Mouse (Mus musculus): ENCODE results near the gene Sdccag8.

Sdccag8 gene

GRCm38 (mm10) chr1:177022751-177023150, 208.3 kb downstream of the Sdccag8 start:
- in situ Hi-C loops (cut with MboI; ENCODE audit: unreplicated experiment in 2 of 2) = no loop called here

GRCm38 (mm10) chr1:177027706-177028105, 213.2 kb downstream of the Sdccag8 start:
- in situ Hi-C loops (cut with MboI; ENCODE audit: unreplicated experiment in 2 of 2) = loop anchor here in 1 of 2 experiments (25.0 kb wide), 1 partner anchor 660 kb away; no protein-coding TSS in a partner anchor

DNA sequence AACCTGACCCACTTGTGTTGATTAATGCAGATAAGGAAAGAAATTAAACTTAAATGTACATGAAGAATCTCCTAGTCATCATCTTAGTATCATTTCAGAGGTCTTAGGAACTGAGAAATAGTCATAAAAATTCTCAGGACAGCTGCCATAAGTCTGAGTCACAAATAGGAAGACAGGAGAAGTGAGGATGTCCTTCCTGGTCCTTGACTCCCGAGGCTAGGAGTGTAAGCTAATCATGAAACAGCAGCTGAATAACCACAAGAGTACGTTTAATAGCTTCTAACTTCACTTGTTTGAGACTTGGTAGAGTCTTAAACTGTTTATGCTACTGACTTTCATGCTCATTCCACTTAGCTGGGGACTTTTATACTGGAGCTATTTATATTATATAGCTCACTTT, 214.6 kb downstream of the Sdccag8 start:
- in situ Hi-C loops (cut with MboI; ENCODE audit: unreplicated experiment in 2 of 2) = loop anchor here in 1 of 2 experiments (25.0 kb wide), 1 partner anchor 658 kb away; no protein-coding TSS in a partner anchor

- in situ Hi-C loops (cut with MboI; ENCODE audit: unreplicated experiment in 2 of 2) = loop anchor here in 1 of 2 experiments (25.0 kb wide), 1 partner anchor 657 kb away; no protein-coding TSS in a partner anchor
Measured at GRCm38 (mm10) chr1:177030669-177031068, 216.2 kb downstream of the Sdccag8 start.

DNA sequence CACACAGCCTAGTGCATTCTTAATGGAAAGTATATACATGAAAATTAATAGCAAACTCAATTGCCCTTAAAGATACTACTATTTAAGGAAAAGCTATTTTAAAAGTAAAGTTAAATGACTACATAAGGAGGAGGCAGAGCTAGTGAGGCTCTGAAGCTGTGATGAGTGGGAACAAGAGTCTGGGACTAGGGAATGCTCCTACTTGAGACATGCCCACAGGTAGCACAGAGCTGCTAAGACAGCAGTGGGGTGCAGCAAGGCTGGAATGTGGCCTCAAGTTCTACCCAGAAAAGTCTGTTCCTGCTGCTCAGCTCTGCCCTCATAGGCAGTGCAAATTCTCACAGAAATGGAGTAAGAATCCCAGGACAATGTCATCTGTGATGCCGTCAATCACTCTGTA, 216.7 kb downstream of the Sdccag8 start:
- in situ Hi-C loops (cut with MboI; ENCODE audit: unreplicated experiment in 2 of 2) = loop anchor here in 1 of 2 experiments (25.0 kb wide), 1 partner anchor 656 kb away; no protein-coding TSS in a partner anchor

DNA sequence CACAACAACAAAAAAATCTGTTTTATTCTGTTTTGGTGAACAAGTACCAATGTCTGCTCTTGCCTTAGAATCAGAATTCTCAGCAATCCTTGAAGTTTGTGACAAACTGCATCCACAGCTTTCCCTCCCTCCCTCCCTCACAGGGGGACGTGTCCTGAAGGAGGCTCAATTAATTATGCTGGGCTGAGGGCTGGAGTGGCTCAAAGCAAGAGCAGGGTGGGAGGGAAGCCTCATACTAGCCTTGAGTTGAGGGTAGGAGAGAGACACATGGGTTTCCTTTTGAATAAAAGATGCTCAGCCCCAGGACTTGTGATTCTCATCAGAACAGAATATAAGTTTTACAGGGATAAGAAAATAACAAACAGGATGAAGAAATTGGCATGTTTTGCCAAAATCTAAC, 217.8 kb downstream of the Sdccag8 start:
- in situ Hi-C loops (cut with MboI; ENCODE audit: unreplicated experiment in 2 of 2) = loop anchor here in 1 of 2 experiments (25.0 kb wide), 1 partner anchor 655 kb away; no protein-coding TSS in a partner anchor

DNA sequence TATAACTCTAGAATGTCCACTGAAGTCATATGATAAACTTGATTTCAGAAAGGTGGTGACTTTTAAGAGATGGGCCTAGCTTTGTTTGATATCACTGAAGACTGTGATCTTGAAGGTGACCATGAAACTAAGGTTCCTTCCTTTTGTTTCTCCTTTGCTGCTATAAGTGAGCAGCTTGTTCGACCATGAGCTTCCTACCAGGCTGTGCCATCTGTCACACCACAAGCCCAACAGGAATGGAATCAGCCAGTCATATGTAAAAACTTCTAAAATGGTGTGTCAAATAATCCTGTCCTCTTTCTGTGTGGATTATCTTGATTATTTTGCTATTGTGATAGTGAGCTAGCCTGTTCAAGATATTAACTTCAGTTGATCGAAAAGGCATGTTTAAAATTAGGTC, 221.0 kb downstream of the Sdccag8 start:
- in situ Hi-C loops (cut with MboI; ENCODE audit: unreplicated experiment in 2 of 2) = loop anchor here in 1 of 2 experiments (25.0 kb wide), 1 partner anchor 652 kb away; no protein-coding TSS in a partner anchor

DNA sequence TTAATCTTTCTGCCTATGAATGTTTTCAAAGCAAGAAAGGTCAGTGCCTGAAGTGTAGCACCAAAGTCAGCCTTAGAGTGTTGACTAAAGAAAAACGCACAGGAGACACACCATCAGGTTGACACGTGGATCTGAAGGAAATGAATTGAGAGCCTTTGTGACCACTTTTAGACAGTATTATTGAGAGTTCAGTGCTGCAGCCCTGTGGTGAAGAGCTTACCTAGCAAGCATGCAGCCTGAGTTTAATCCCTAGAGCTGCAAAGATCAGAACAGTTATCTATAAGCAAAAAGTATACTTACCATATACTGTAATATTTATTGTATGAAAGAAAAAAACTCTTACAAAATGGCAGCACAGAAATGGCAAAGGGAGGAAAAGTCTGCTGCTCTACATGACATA, 223.9 kb downstream of the Sdccag8 start:
- in situ Hi-C loops (cut with MboI; ENCODE audit: unreplicated experiment in 2 of 2) = loop anchor here in 1 of 2 experiments (25.0 kb wide), 1 partner anchor 649 kb away; no protein-coding TSS in a partner anchor

DNA sequence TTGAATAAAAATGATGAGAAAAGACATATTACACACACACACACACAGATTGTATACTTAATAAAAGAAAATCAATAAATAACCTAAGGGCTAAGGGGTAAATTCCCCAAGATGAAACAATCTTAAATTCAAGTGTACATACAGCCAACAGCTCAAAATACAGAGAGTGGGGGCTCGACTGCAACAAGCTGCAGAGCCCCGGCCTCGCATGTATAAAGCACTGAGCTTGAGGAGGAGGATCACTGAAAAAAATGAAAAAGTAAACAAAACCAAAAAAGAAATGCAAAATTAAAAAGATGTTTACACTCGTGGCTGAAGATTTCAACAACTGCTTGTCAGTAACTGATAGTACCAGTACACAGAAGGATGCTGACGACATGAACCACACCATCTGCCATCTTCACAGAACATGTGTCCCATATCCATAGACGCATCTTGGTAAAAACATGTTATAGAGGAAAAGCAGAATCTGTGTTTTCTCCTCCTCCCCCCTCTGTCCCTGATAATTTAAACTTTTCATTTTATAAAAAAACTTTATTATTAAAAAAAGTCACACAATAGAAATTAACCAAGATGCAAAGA, 224.7 kb downstream of the Sdccag8 start:
- in situ Hi-C loops (cut with MboI; ENCODE audit: unreplicated experiment in 2 of 2) = loop anchor here in 1 of 2 experiments (25.0 kb wide), 1 partner anchor 648 kb away; no protein-coding TSS in a partner anchor

GRCm38 (mm10) chr1:177040058-177040457, 225.6 kb downstream of the Sdccag8 start:
- in situ Hi-C loops (cut with MboI; ENCODE audit: unreplicated experiment in 2 of 2) = loop anchor here in 1 of 2 experiments (25.0 kb wide), 1 partner anchor 647 kb away; no protein-coding TSS in a partner anchor

- in situ Hi-C loops (cut with MboI; ENCODE audit: unreplicated experiment in 2 of 2) = loop anchor here in 1 of 2 experiments (25.0 kb wide), 1 partner anchor 641 kb away; no protein-coding TSS in a partner anchor
Measured at GRCm38 (mm10) chr1:177045885-177046284, 231.4 kb downstream of the Sdccag8 start.

- in situ Hi-C loops (cut with MboI; ENCODE audit: unreplicated experiment in 2 of 2) = loop anchor here in 1 of 2 experiments (25.0 kb wide), 1 partner anchor 640 kb away; no protein-coding TSS in a partner anchor
Measured at GRCm38 (mm10) chr1:177046963-177047362, 232.5 kb downstream of the Sdccag8 start.

DNA sequence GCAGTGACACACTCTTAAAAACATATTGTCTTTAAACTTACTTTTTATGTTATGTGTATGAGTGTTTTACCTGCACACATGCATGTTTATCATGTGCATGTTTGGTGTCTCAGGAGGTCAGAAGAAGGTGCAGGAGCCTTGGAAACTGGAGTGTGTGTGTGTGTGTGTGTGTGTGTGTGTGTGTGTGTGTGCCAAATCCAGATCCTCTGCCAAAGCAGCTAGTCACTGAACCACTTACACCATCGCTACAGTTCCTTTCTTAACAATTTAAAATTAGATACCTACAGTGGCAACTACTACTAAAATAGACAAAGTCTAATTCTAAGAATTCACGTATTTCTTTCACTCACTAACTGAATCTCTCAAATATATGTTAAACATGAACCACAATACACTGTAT, 234.3 kb downstream of the Sdccag8 start:
- in situ Hi-C loops (cut with MboI; ENCODE audit: unreplicated experiment in 2 of 2) = loop anchor here in 1 of 2 experiments (25.0 kb wide), 1 partner anchor 639 kb away; no protein-coding TSS in a partner anchor

DNA sequence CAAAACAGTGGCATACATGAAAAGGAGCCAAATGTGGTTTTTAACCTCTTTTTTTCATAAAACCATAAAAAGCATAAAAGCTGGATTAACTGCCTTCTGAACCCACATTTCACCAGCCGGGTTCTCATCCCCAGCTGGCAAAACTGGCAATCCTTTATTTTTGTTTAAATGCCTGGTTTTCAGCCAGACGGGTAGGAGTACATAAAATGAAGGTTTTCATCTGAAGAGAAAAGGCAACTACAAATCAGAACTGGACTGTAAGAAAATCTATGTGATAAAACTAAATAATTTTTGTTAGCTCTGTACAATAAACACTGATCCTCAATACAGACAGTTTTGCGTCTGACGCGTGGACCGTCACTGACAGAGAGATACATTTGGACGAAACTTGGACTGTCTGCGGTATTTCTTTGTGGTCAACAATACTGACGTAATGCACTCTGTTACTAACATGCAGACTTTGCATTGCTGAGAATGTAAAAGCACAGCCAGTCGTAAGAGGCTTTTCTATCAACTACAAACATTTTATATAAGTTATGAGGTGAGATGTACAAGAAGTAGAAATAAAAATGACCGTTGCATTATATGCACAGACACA, 237.0 kb downstream of the Sdccag8 start:
- in situ Hi-C loops (cut with MboI; ENCODE audit: unreplicated experiment in 2 of 2) = loop anchor here in 1 of 2 experiments (25.0 kb wide), 1 partner anchor 339 kb away; no protein-coding TSS in a partner anchor

GRCm38 (mm10) chr1:177054891-177055290, 240.4 kb downstream of the Sdccag8 start:
- in situ Hi-C loops (cut with MboI; ENCODE audit: unreplicated experiment in 2 of 2) = loop anchor here in 1 of 2 experiments (25.0 kb wide), 1 partner anchor 343 kb away; no protein-coding TSS in a partner anchor

DNA sequence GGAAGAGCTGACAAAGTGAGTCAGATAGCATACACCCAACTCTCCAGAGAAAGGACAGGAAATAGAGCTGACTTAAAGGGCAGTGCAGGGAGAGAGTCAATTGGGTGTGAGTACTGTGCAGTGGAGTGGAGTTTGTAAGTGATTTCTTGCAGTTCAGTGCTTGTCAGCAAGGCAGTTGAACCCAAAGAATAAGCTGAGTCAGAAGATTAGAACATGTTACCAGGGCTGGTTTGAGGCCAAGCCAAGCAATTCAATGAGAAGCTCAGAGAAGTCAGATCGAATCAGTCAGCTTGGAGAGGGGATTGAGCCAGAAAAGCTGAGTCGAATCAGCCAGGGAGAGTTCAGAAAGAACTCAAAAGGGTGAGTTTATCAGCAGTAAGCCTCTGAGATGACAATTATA, 247.3 kb downstream of the Sdccag8 start:
- in situ Hi-C loops (cut with MboI; ENCODE audit: unreplicated experiment in 2 of 2) = loop anchor here in 1 of 2 experiments (25.0 kb wide), 1 partner anchor 349 kb away; no protein-coding TSS in a partner anchor

- in situ Hi-C loops (cut with MboI; ENCODE audit: unreplicated experiment in 2 of 2) = loop anchor here in 1 of 2 experiments (25.0 kb wide), 1 partner anchor 353 kb away; no protein-coding TSS in a partner anchor
Measured at GRCm38 (mm10) chr1:177065732-177066131, 251.3 kb downstream of the Sdccag8 start.

DNA sequence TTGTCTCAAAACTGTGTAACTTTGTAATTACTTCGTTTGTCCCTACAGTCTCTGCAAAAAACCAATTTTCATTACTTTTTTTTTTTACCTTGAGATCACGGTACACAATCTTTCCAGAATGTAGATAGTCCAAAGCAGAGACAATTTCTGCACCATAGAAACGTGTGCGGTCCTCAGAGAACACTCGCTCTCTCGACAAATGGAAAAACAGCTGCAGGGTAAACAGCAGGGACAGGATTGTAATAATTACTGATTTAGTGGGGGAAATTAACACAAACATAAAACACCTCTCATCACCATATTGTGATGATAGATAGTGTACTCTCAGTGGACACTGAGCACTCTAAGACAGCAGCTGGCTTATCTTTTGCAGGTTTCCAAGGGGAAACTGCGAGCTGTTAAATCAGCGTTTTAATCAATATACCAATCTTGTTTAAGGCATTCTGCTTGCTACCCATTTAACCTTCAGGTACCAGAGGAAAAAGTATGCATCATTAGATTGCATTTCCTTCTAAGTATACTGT, 252.7 kb downstream of the Sdccag8 start:
- in situ Hi-C loops (cut with MboI; ENCODE audit: unreplicated experiment in 2 of 2) = loop anchor here in 1 of 2 experiments (25.0 kb wide), 1 partner anchor 355 kb away; no protein-coding TSS in a partner anchor

DNA sequence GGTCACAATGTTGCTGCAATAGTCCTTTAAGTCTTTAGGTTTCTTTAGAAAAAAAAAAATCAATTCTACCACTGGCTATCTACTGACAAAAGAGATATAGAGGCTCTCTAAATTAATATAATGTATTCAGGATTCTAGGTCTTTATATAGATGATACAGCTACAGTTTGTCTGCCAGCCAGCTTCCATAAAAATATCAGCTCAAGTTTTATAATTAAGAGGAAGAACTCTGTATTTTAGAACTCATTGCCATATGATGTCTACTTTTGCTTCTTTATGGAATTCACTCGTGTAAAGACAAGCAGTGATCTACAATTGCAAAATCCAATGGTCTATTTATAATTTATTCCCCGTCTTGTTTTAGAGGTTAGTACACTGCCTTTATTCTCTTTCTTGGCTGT, 254.7 kb downstream of the Sdccag8 start:
- in situ Hi-C loops (cut with MboI; ENCODE audit: unreplicated experiment in 2 of 2) = loop anchor here in 1 of 2 experiments (25.0 kb wide), 1 partner anchor 357 kb away; no protein-coding TSS in a partner anchor

Data from v-Abl transformed pro-B cells (cell line).